Mouse (Mus musculus): ENCODE measurements around the gene Vgll4.
"Not testable (repeated sequence)": the region's sequence is repeated elsewhere in the genome, so short reads cannot be mapped to it uniquely, and the experiment has no call there.

Vgll4 gene

GRCm38 (mm10) chr6:114893427-114894209, 76.2 kb downstream of the Vgll4 start:
- DNase-seq (ENCODE audit: low spot score): peak; percentile 86

- peak; percentile 83 for DNase-seq (ENCODE audit: low spot score)
These were observed 77.4 kb downstream of the Vgll4 start for GRCm38 (mm10) chr6:114892363-114892762.

- DNase-seq (ENCODE audit: low spot score): no peak
These were observed 78.0 kb downstream of the Vgll4 start for GRCm38 (mm10) chr6:114891771-114892170.

- DNase-seq (ENCODE audit: low spot score): no peak
These were observed 78.5 kb downstream of the Vgll4 start for GRCm38 (mm10) chr6:114891272-114891671.

- peak; percentile 89 for DNase-seq (ENCODE audit: low spot score)
These were observed 79.2 kb downstream of the Vgll4 start for GRCm38 (mm10) chr6:114890411-114891115.

- DNase-seq (ENCODE audit: low spot score): not testable (repeated sequence)
These were observed 79.8 kb downstream of the Vgll4 start for GRCm38 (mm10) chr6:114889971-114890370.

GRCm38 (mm10) chr6:114888922-114889321, 80.9 kb downstream of the Vgll4 start:
- peak; percentile 77 for DNase-seq (ENCODE audit: low spot score)

- DNase-seq (ENCODE audit: low spot score): no peak
These were observed 83.1 kb downstream of the Vgll4 start for GRCm38 (mm10) chr6:114886504-114887361.

GRCm38 (mm10) chr6:114886012-114886411, 83.8 kb downstream of the Vgll4 start:
- no peak for DNase-seq (ENCODE audit: low spot score)

GRCm38 (mm10) chr6:114885129-114885528, 84.7 kb downstream of the Vgll4 start:
- no peak for DNase-seq (ENCODE audit: low spot score)

- DNase-seq (ENCODE audit: low spot score): peak; percentile 79
These were observed 86.5 kb downstream of the Vgll4 start for GRCm38 (mm10) chr6:114883261-114883740.

- no peak for DNase-seq (ENCODE audit: low spot score)
These were observed 87.1 kb downstream of the Vgll4 start for GRCm38 (mm10) chr6:114882675-114883074.

GRCm38 (mm10) chr6:114882212-114882611, 87.6 kb downstream of the Vgll4 start:
- no peak for DNase-seq (ENCODE audit: low spot score)

GRCm38 (mm10) chr6:114880798-114881197, 89.0 kb downstream of the Vgll4 start:
- DNase-seq (ENCODE audit: low spot score): no peak

GRCm38 (mm10) chr6:114878841-114879520, 90.8 kb downstream of the Vgll4 start:
- DNase-seq (ENCODE audit: low spot score): no peak

- no peak for DNase-seq (ENCODE audit: low spot score)
These were observed 93.2 kb downstream of the Vgll4 start for GRCm38 (mm10) chr6:114876546-114876945.

GRCm38 (mm10) chr6:114876033-114876432, 93.8 kb downstream of the Vgll4 start:
- DNase-seq (ENCODE audit: low spot score): no peak

- DNase-seq (ENCODE audit: low spot score): peak; percentile 93
These were observed 94.7 kb downstream of the Vgll4 start for GRCm38 (mm10) chr6:114875018-114875558.

GRCm38 (mm10) chr6:114874138-114874928, 95.5 kb downstream of the Vgll4 start:
- no peak for DNase-seq (ENCODE audit: low spot score)

- no peak for DNase-seq (ENCODE audit: low spot score)
These were observed 96.0 kb downstream of the Vgll4 start for GRCm38 (mm10) chr6:114873808-114874137.
